Mouse (Mus musculus) hindbrain, postnatal 0 days (tissue): Measurements from ENCODE around the gene Gdf5. TPM values are rescaled to one million over a fixed set of nuclear protein-coding genes. Genes with fewer than 3 reads are reported as not detected.
"Not testable (repeated sequence)": the region's sequence is repeated elsewhere in the genome, so short reads cannot be mapped to it uniquely, and the experiment has no call there.

Experiments used
- ATAC-seq: fragments of 200-750 bp; cut with Nextera tagmentation; 2 replicates; pipeline ENCODE4 v1.8.0; 2017; ENCODE audit warnings: mild to moderate bottlenecking, moderate TSS enrichment, moderate library complexity
- DNase-seq: peaks from one replicate; pipeline ENCODE4 v3.0.0-alpha.2; 2015; ENCODE audit warnings: low spot score
- H3K27ac ChIP-seq: fragments of 300-500 bp; sonication (generic); 2 replicates; pipeline ENCODE4 v1.5.1; 2014; ENCODE audit warnings: mild to moderate bottlenecking
- H3K27me3 ChIP-seq: fragments of 300-500 bp; sonication (generic); 2 replicates; pipeline ENCODE4 v1.6.1; 2014; ENCODE audit warnings: low read length, mixed read lengths; ENCODE audit not compliant: insufficient read depth
- H3K36me3 ChIP-seq: fragments of 300-500 bp; sonication (generic); 2 replicates; pipeline ENCODE4 v1.6.1; 2014; ENCODE audit warnings: low read length, mixed read lengths; ENCODE audit not compliant: insufficient read depth
- H3K4me1 ChIP-seq: fragments of 300-500 bp; sonication (generic); 2 replicates; pipeline ENCODE4 v1.6.1; 2014; ENCODE audit warnings: antibody characterized with exemption, low read length, mixed read lengths; ENCODE audit not compliant: insufficient read depth
- H3K4me2 ChIP-seq: fragments of 300-500 bp; sonication (generic); 2 replicates; pipeline ENCODE4 v1.6.1; 2014; ENCODE audit warnings: low read depth, mild to moderate bottlenecking, low read length, moderate library complexity, mixed read lengths
- H3K4me3 ChIP-seq: fragments of 300-500 bp; sonication (generic); 2 replicates; pipeline ENCODE4 v1.5.1; 2014; ENCODE audit warnings: low read length
- H3K9ac ChIP-seq: fragments of 300-500 bp; sonication (generic); replicated peaks from 2 replicates; pipeline ENCODE4 v1.6.1; 2014; ENCODE audit warnings: mild to moderate bottlenecking, low read length, moderate library complexity, mixed read lengths
- H3K9me3 ChIP-seq: fragments of 300-500 bp; sonication (generic); 2 replicates; pipeline ENCODE4 v1.6.1; 2016; ENCODE audit warnings: low read length, mixed read lengths
- CTCF ChIP-seq: IDR thresholded peaks from 2 replicates; pipeline ENCODE4 v1.5.1; 2016; ENCODE audit warnings: antibody characterized with exemption, control low read depth, low read depth
- WGBS: fragments of 180-500 bp; shearing (Covaris S2); extraction: QIAGEN DNeasy Blood & Tissue Kit; methylation state at CpG from one replicate; pipeline ENCODE4 v1.1.7; 2014; 5-methylcytosine and 5-hydroxymethylcytosine counted together
- polyA plus RNA-seq: library from polyadenylated mRNA; unstranded; fragments of >200 nt; fragmentation: Nextera tagmentation; extraction: Ambion mirVana; gene quantifications from 2 replicates; pipeline ENCODE4 v1.2.1, GENCODE M21; 2015
- total RNA-seq: library from RNA; depleted of rRNA; stranded (reverse); fragments of >200 nt; gene quantifications from 2 replicates; pipeline ENCODE4 v1.2.3, GENCODE M21; 2014

Gene Gdf5
- total and polyA plus RNA-seq, 2 experiments from 2014 or later, result 1.3 to 3.4 TPM

DNA sequence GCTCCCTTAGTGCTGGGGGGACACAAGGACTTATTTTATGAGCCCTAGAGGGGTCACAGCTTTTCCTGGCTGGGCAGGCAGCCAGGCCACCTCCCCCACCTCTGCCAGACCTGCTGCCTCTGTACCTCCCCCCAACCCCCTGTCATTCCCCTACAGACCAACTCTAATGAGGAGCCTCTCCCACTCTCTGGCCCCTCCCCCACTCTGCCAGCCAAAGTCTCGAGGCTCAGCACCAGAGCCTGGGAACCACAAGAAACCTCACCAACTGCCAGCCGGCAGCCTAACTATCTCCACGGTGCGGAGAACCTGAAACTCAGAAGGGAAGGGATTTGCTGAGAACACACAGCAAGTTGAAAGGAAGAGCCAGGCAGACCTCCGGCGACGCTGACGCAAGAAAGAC lies 1.7 kb downstream of the Gdf5 start:
- WGBS, result 6% methylated on average over 8 of the region's 8 CpGs
- peak overlapping the region; percentile 41 for H3K4me2 ChIP-seq
- ATAC-seq (no peak), DNase-seq (peak; percentile 5)
- H3K9ac ChIP-seq, result no peak overlapping the region
- no peaks in the 10 kb centered on the region for H3K9me3 ChIP-seq
- H3K27me3 ChIP-seq, result no peaks in the 10 kb centered on the region
- H3K4me1 ChIP-seq, result no peaks in the 10 kb centered on the region
- no peak for TF ChIP-seq CTCF
- no peak overlapping the region for H3K27ac ChIP-seq
- no peak overlapping the region; the same call in 1 of the 2 replicates for H3K4me3 ChIP-seq
- H3K36me3 ChIP-seq, result no peaks in the 10 kb centered on the region

- WGBS, result 88% methylated on average over 40 of the region's 40 CpGs
- Histone ChIP-seq H3K4me1 (no peaks in the 10 kb centered on the region), H3K9ac (no peak overlapping the region), H3K36me3 (no peaks in the 10 kb centered on the region), H3K27me3 (no peaks in the 10 kb centered on the region), H3K4me3 (no peak overlapping the region), H3K9me3 (no peaks in the 10 kb centered on the region), H3K4me2 (no peak overlapping the region), H3K27ac (no peak overlapping the region)
- TF ChIP-seq CTCF, result no peak
- ATAC-seq, result no peak
- DNase-seq, result no peak
Measured at GRCm38 (mm10) chr2:155941697-155942442, 3.3 kb downstream of the Gdf5 start.

- Histone ChIP-seq H3K9me3 (no peaks in the 10 kb centered on the region), H3K27ac (no peak within 1 kb of the TSS), H3K9ac (no peak within 1 kb of the TSS), H3K4me2 (no peak within 1 kb of the TSS), H3K4me1 (no peaks in the 10 kb centered on the region), H3K36me3 (no peaks in the 10 kb centered on the region), H3K27me3 (no peaks in the 10 kb centered on the region), H3K4me3 (no peak within 1 kb of the TSS)
- no peak for DNase-seq
- 89% methylated on average over 3 of the region's 3 CpGs for WGBS
- TF ChIP-seq CTCF, result no peak
- ATAC-seq, result no peak
Measured at GRCm38 (mm10) chr2:155940681-155941080, 4.5 kb downstream of the Gdf5 start, which contains the start of gene Gm15557. TSS of gene Gm15557 (plus strand) at chr2:155940728.

DNA sequence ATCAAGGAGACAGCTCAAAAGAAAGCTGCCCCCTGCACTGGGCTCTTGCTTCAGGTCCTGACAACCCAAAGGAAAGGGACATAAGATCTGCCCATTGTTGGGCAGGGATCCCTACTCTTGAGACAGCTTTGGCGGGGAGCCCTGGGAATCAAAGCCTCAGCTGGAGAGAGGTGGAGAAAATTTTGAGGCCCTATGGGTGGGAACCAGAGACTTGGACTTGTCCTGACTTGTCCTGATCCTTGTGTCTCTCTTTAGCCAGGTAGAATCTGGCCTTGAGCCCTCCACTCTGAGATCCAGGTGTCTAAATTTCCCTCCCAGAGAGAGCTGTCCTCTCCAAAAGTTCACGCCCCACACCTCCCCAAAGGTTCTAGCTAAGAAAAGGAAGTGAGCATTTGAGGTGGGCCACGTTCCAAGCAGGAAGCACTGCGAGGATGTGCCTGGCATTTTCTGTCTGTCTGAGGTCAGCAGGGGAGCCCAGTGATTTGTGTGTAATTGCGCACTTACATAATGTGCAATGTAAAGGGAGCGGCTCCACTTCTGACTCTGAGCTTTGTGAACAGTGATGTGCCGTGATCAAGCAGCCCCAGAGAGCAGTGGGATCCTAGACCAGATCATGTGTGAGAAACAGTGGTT lies 5.2 kb downstream of the Gdf5 start:
- no peaks in the 10 kb centered on the region for H3K9me3 ChIP-seq
- H3K27ac ChIP-seq, result no peak overlapping the region
- no peaks in the 10 kb centered on the region for H3K27me3 ChIP-seq
- no peak overlapping the region for H3K4me3 ChIP-seq
- H3K36me3 ChIP-seq, result no peaks in the 10 kb centered on the region
- ATAC-seq (no peak), DNase-seq (no peak)
- no peak overlapping the region for H3K9ac ChIP-seq
- no peak overlapping the region for H3K4me2 ChIP-seq
- no peak for TF ChIP-seq CTCF
- WGBS, result 71% methylated on average over 7 of the region's 7 CpGs
- H3K4me1 ChIP-seq, result no peaks in the 10 kb centered on the region

DNA sequence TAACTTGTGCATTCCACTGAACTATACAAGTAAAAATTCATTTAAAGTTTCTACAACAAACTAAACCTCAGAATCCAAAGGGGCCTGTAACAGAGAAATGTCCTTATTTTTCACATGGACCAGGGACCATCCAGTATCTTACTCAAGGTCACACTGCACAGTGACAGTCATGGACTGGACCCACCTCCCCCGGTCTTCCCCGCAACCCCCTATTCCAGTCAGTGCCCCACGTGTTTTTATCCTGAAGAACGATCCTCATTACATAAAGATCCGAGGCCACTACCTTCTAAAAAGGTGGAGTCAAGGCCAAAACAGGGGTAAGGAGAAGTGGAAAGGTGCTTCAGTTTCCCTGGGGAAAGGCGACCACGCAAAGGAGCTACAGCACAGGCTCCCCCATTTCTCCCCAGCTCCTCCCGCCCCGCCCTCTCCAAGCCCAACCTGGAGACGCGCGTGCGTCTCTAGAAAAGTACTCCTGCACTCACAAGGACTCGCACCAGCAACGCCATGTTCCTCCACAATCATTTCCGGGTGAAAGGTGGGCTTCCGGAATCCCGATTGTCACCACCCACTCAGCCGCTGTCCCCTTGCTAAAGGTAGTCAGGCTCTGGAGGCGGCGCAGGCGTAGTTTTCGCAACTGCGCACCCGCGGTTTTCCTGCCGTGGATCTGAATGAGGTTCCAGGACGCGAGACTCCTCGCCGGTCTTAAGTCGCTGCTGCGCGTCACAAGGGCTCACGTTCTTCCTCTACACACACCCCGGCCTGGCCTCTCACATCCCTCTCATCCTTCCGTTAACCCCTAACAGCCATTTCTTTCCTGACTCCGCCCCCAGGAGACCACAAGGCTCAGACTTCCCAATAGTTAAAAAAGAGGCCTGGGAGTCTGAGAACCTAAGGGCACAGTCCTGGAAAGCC lies 15.4 kb downstream of the Gdf5 start, which contains the start of gene Uqcc1:
Gene Uqcc1 (minus strand): TSS at position 780 of the 912 bp plus-strand sequence.
- peaks cover 7% of the 10 kb centered on the region for H3K4me1 ChIP-seq
- TF ChIP-seq CTCF, result no peak
- H3K27ac ChIP-seq, result peak within 1 kb of the TSS; percentile 86
- H3K9ac ChIP-seq, result peak within 1 kb of the TSS; percentile 60
- under 1% methylated on average over 38 of the region's 38 CpGs for WGBS
- H3K9me3 ChIP-seq, result no peaks in the 10 kb centered on the region
- no peaks in the 10 kb centered on the region for H3K36me3 ChIP-seq
- H3K4me3 ChIP-seq, result peak within 1 kb of the TSS; percentile 61
- DNase-seq (peak; percentile 97), ATAC-seq (peak; percentile 97)
- H3K4me2 ChIP-seq, result peak within 1 kb of the TSS; percentile 86
- no peaks in the 10 kb centered on the region for H3K27me3 ChIP-seq

DNA sequence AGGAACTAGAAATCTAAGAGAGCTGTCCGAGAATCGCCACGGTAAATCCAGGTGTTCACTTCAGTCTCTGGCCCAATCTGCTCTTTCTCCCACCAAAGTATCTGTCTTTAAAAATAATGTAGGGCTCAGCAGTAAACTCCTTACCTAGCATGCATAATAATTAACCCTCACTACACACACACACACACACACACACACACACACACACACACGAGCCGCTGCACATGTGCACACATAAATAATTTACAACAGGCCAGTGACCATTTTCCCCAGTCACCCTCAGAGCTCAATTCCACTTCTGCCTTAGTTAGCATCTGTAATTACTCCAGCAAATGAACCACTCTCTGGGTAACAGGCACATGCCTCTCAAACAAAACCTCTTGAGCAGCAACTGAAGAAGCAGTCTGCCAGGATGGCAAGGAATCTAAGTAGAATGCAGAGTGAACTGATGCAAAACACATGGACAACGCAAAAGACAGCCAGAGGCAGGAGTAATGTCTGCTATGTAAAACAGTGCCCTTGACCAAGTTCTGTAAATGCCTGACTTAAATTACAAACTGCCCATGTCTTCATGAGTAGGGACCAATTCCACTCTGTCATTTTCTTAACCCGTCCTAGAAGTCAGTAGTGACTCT lies 16.3 kb downstream of the Gdf5 start:
- Histone ChIP-seq H3K4me2 (peak overlapping the region; percentile 86), H3K9me3 (no peaks in the 10 kb centered on the region), H3K36me3 (no peaks in the 10 kb centered on the region), H3K27ac (no peak overlapping the region), H3K4me1 (peaks cover 7% of the 10 kb centered on the region), H3K9ac (no peak overlapping the region; the same call in 1 of the 2 replicates), H3K27me3 (no peaks in the 10 kb centered on the region), H3K4me3 (peak overlapping the region; percentile 61)
- ATAC-seq (no peak), DNase-seq (no peak)
- TF ChIP-seq CTCF, result no peak
- WGBS, result 79% methylated on average over 7 of the region's 7 CpGs

GRCm38 (mm10) chr2:155925213-155925612 lies 20.0 kb downstream of the Gdf5 start:
- WGBS, result 98% methylated on average over 6 of the region's 6 CpGs

More at GRCm38 (mm10) chr2:155925213-155925612, 20.0 kb downstream of the Gdf5 start:
- not testable (repeated sequence) for H3K4me1 ChIP-seq, H3K9me3 ChIP-seq, DNase-seq, ATAC-seq, H3K27me3 ChIP-seq, H3K4me2 ChIP-seq, H3K9ac ChIP-seq, H3K36me3 ChIP-seq, H3K4me3 ChIP-seq, H3K27ac ChIP-seq
